Mouse (Mus musculus) ES-E14 (cell line): ENCODE results near the gene Tceal6. TPM values are rescaled to one million over a fixed set of nuclear protein-coding genes. Genes with fewer than 3 reads are reported as not detected.
"Not testable (repeated sequence)": the region's sequence is repeated elsewhere in the genome, so short reads cannot be mapped to it uniquely, and the experiment has no call there.

Experiments used
- DNase-seq: peaks from one replicate; pipeline ENCODE4 v3.0.0-alpha.2; 2013; ENCODE audit warnings: low read depth, low spot score
- H3K27ac ChIP-seq: 2 replicates; pipeline ENCODE4 v1.5.1; 2012; ENCODE audit warnings: low read depth, mild to moderate bottlenecking, low read length, moderate library complexity, mixed read lengths; ENCODE audit not compliant: poor library complexity, insufficient read depth, severe bottlenecking
- H3K36me3 ChIP-seq: 2 replicates; pipeline ENCODE4 v1.6.1; 2012; ENCODE audit warnings: mild to moderate bottlenecking, low read length, moderate library complexity, mixed read lengths; ENCODE audit not compliant: control insufficient read depth, poor library complexity, insufficient read depth, severe bottlenecking
- H3K4me1 ChIP-seq, 2 experiments: fragments of 150-350 bp in 1 of 2; sonication (generic) in 1 of 2; 2 replicates each; pipeline ENCODE4 v1.6.1; 2012; ENCODE audit warnings: low read length in 2 of 2, mild to moderate bottlenecking in 1 of 2, mixed read lengths in 1 of 2; ENCODE audit not compliant: control insufficient read depth in 2 of 2, insufficient read depth in 2 of 2, poor library complexity in 1 of 2
- H3K4me3 ChIP-seq, 2 experiments: fragments of 150-350 bp in 1 of 2; sonication (generic) in 1 of 2; 2 replicates each; pipeline ENCODE4 v1.5.1; 2012; ENCODE audit warnings: low read length in 2 of 2, low read depth in 1 of 2, mild to moderate bottlenecking in 1 of 2, mixed read lengths in 1 of 2; ENCODE audit not compliant: insufficient read depth in 1 of 2, poor library complexity in 1 of 2, severe bottlenecking in 1 of 2
- H3K9ac ChIP-seq: 2 replicates; pipeline ENCODE4 v1.6.1; 2012; ENCODE audit warnings: low read depth, mild to moderate bottlenecking, low read length, mixed read lengths; ENCODE audit not compliant: poor library complexity, insufficient read depth, severe bottlenecking
- H3K9me3 ChIP-seq: fragments of 150-350 bp; sonication (generic); 2 replicates; pipeline ENCODE4 v1.6.1; 2012; ENCODE audit warnings: low read depth, mild to moderate bottlenecking, low read length; ENCODE audit not compliant: control insufficient read depth, insufficient read depth
- CHD2 ChIP-seq: IDR thresholded peaks from 2 replicates; pipeline ENCODE4 v1.6.1; 2014; ENCODE audit warnings: mild to moderate bottlenecking, low read depth, low read length, inconsistent platforms
- HCFC1 ChIP-seq: IDR thresholded peaks from 2 replicates; pipeline ENCODE4 v1.6.1; 2012; ENCODE audit warnings: low read length, inconsistent platforms, borderline replicate concordance; ENCODE audit not compliant: insufficient read depth
- MAFK ChIP-seq: IDR thresholded peaks from 2 replicates; pipeline ENCODE4 v1.6.1; 2014; ENCODE audit warnings: mild to moderate bottlenecking, low read depth, low read length, inconsistent platforms; ENCODE audit not compliant: insufficient read depth
- ZC3H11A ChIP-seq: IDR thresholded peaks from 2 replicates; pipeline ENCODE4 v1.6.1; 2012; ENCODE audit warnings: low read depth, mild to moderate bottlenecking, inconsistent platforms, low read length, borderline replicate concordance
- ZNF384 ChIP-seq: IDR thresholded peaks from 2 replicates; pipeline ENCODE4 v1.6.1; 2012; ENCODE audit warnings: low read depth, low read length, inconsistent platforms
- in situ Hi-C, 2 experiments: fragments of 600-800 bp; cut with MboI; formaldehyde crosslinking; loops; one replicate each; pipeline ENCODE4 v1.15.1; 2025; ENCODE audit warnings: low sequenced_read_pairs in 2 of 2, inconsistent platforms in 1 of 2; ENCODE audit not compliant: unreplicated experiment in 2 of 2
- total RNA-seq: library from RNA; depleted of rRNA; stranded (reverse); fragments of 300-350 nt; gene quantifications from 2 replicates; pipeline ENCODE4 v1.2.3, GENCODE M21; 2012; rRNA removed

Gene Tceal6
- 0.18 TPM in 1 of 2 replicates, not detected in the other for total RNA-seq

DNA sequence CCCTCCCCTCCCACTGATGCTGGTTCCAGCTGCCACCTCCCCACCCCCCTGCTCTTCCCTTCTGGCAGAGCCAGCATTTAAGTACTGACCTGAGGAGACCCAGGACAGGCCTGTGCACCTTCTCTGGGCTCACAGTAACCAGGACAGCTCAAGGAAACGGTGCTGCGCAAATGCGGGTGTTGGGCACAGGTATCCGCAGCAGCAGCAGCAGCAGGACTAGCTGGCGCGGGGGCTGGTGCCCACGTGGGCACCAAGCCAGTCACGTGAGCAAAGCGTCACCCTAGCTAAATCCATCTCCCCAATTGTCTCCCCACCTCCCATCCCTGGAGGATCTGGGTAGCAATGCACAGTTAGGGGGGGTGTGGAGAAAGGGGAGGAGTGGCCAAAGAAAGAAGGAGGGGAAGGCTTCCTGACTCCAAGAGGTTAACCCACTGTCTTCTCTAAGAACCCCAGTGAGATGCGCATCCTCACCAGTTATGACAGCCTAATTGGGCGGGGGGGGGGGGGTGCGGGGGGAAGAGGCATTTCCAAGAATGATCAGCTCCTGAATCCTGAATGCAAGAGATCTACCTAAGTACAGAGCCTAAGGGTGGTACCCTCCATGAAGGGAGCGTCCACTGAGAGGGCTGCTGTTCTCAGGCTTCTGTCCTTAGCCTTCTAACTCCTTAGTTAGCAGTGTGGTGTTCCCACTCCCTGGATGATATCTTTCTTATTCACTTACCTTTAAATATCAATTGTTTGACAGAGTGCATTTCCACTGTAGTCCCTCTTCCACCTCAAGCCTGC, at the start of gene Tceal6:
TSS of gene Tceal6 (minus strand) at position 252 of the 786 bp plus-strand sequence.
- DNase-seq = no peak
- TF ChIP-seq MAFK = no peak
- TF ChIP-seq HCFC1 = no peak
- no peak for TF ChIP-seq ZC3H11A
- no peak for TF ChIP-seq ZNF384
- no peak for TF ChIP-seq CHD2
- in situ Hi-C loops = no loop called here
- peak within 1 kb of the TSS in 1 of 2 experiments; percentile 12; a peak in 1 of 4 replicates for H3K4me3 ChIP-seq
- no peak within 1 kb of the TSS for H3K9ac ChIP-seq
- H3K9me3 ChIP-seq = no peaks in the 10 kb centered on the region
- H3K27ac ChIP-seq = no peak within 1 kb of the TSS
- H3K36me3 ChIP-seq = no peaks in the 10 kb centered on the region
- no peaks in the 10 kb centered on the region for H3K4me1 ChIP-seq

- H3K27ac ChIP-seq, H3K4me1 ChIP-seq, in situ Hi-C loops, DNase-seq, H3K9ac ChIP-seq, H3K9me3 ChIP-seq, H3K36me3 ChIP-seq: not testable (repeated sequence)
- peak overlapping the region in 1 of 2 experiments; percentile 12; a peak in 1 of 4 replicates for H3K4me3 ChIP-seq
Observed at GRCm38 (mm10) chrX:135209773-135210435, 583 bp downstream of the Tceal6 start.

GRCm38 (mm10) chrX:135189924-135190323, 20.6 kb downstream of the Tceal6 start:
- in situ Hi-C loops = not testable (repeated sequence)

GRCm38 (mm10) chrX:135188661-135189060, 21.8 kb downstream of the Tceal6 start:
- H3K4me1 ChIP-seq, H3K9ac ChIP-seq, in situ Hi-C loops, H3K9me3 ChIP-seq, H3K36me3 ChIP-seq, H3K27ac ChIP-seq, H3K4me3 ChIP-seq, DNase-seq: not testable (repeated sequence)

More at GRCm38 (mm10) chrX:135189924-135190323, 20.6 kb downstream of the Tceal6 start:
- H3K9ac ChIP-seq, H3K4me1 ChIP-seq, H3K4me3 ChIP-seq, DNase-seq, H3K27ac ChIP-seq, H3K9me3 ChIP-seq, H3K36me3 ChIP-seq: not testable (repeated sequence)

- H3K27ac ChIP-seq, DNase-seq, H3K9me3 ChIP-seq, H3K4me3 ChIP-seq, H3K4me1 ChIP-seq, H3K36me3 ChIP-seq, H3K9ac ChIP-seq, in situ Hi-C loops: not testable (repeated sequence)
Observed at GRCm38 (mm10) chrX:135177532-135177931, 33.0 kb downstream of the Tceal6 start, which contains the start of gene Gm15023. Gm15023 (minus strand) TSS chrX:135177632.

Other genes with a start within 250 kb of the Tceal6 start
- gene Nxf2, start 245.9 kb downstream of the Tceal6 start, total RNA-seq = 0.26 and 0.36 TPM in 2 replicates
- gene Zmat1, start 201.5 kb downstream of the Tceal6 start, total RNA-seq = 0.11 and 0.18 TPM in 2 replicates
- gene Gm15023, start 33.1 kb downstream of the Tceal6 start, total RNA-seq = 0.16 and 1.2 TPM in 2 replicates
- gene Pramel3, start 91.6 kb upstream of the Tceal6 start, total RNA-seq = 0.54 TPM in 1 of 2 replicates, not detected in the other
- 0.94 TPM in 1 of 2 replicates, not detected in the other for gene Gm5128, start 162.6 kb upstream of the Tceal6 start, total RNA-seq
- gene Gm7903, start 223.1 kb upstream of the Tceal6 start, total RNA-seq = 0.42 and 1.6 TPM in 2 replicates